Mouse (Mus musculus): ENCODE results near the gene Prdm10.
A peak's percentile ranks its signal among the peaks of the same experiment; 100 is the strongest.

Gene Prdm10

GRCm38 (mm10) chr9:31280366-31281010 is at the start of gene Prdm10:
Gene Prdm10, plus strand, starts transcription at chr9:31280538.
- DNase-seq (ENCODE audit: low spot score) = peak; percentile 98

GRCm38 (mm10) chr9:31235030-31235429 is 45.3 kb upstream of the Prdm10 start:
- DNase-seq (ENCODE audit: low spot score) = no peak

GRCm38 (mm10) chr9:31235489-31235888 is 44.8 kb upstream of the Prdm10 start:
- DNase-seq (ENCODE audit: low spot score) = no peak

GRCm38 (mm10) chr9:31236079-31236478 is 44.3 kb upstream of the Prdm10 start:
- no peak for DNase-seq (ENCODE audit: low spot score)

GRCm38 (mm10) chr9:31238526-31238925 is 41.8 kb upstream of the Prdm10 start:
- no peak for DNase-seq (ENCODE audit: low spot score)

- DNase-seq (ENCODE audit: low spot score) = no peak
These were observed 40.8 kb upstream of the Prdm10 start for GRCm38 (mm10) chr9:31239551-31239950.

GRCm38 (mm10) chr9:31240522-31241207 is 39.7 kb upstream of the Prdm10 start:
- no peak for DNase-seq (ENCODE audit: low spot score)

- DNase-seq (ENCODE audit: low spot score) = no peak
These were observed 39.1 kb upstream of the Prdm10 start for GRCm38 (mm10) chr9:31241208-31241699.

- no peak for DNase-seq (ENCODE audit: low spot score)
These were observed 36.9 kb upstream of the Prdm10 start for GRCm38 (mm10) chr9:31243306-31243938.

- no peak for DNase-seq (ENCODE audit: low spot score)
These were observed 36.4 kb upstream of the Prdm10 start for GRCm38 (mm10) chr9:31243939-31244333.

GRCm38 (mm10) chr9:31245006-31245405 is 35.3 kb upstream of the Prdm10 start:
- DNase-seq (ENCODE audit: low spot score) = no peak

- DNase-seq (ENCODE audit: low spot score) = no peak
These were observed 33.9 kb upstream of the Prdm10 start for GRCm38 (mm10) chr9:31246421-31246820.

- DNase-seq (ENCODE audit: low spot score) = no peak
These were observed 32.7 kb upstream of the Prdm10 start for GRCm38 (mm10) chr9:31247447-31248220.

- no peak for DNase-seq (ENCODE audit: low spot score)
These were observed 28.0 kb upstream of the Prdm10 start for GRCm38 (mm10) chr9:31252182-31252799.

- DNase-seq (ENCODE audit: low spot score) = no peak
These were observed 27.0 kb upstream of the Prdm10 start for GRCm38 (mm10) chr9:31253311-31253734.

- DNase-seq (ENCODE audit: low spot score) = no peak
These were observed 26.3 kb upstream of the Prdm10 start for GRCm38 (mm10) chr9:31253866-31254696.

GRCm38 (mm10) chr9:31254697-31255004 is 25.7 kb upstream of the Prdm10 start:
- no peak for DNase-seq (ENCODE audit: low spot score)

GRCm38 (mm10) chr9:31255953-31256352 is 24.4 kb upstream of the Prdm10 start:
- no peak for DNase-seq (ENCODE audit: low spot score)

- DNase-seq (ENCODE audit: low spot score) = no peak
These were observed 22.1 kb upstream of the Prdm10 start for GRCm38 (mm10) chr9:31258237-31258636.

- no peak for DNase-seq (ENCODE audit: low spot score)
These were observed 20.1 kb upstream of the Prdm10 start for GRCm38 (mm10) chr9:31260219-31260618.
